Mouse (Mus musculus) limb, embryonic 10.5 days (tissue): ENCODE measurements at regions not wholly inside any gene's neighbourhood (a gene's known extent, or its start where the extent isn't known, plus 50 kb on each side); places are given as distances from the start of the nearest gene placed in this dataset.
A peak's percentile ranks its signal among the peaks of the same experiment; 100 is the strongest.
"Not testable (repeated sequence)": the region's sequence is repeated elsewhere in the genome, so short reads cannot be mapped to it uniquely, and the experiment has no call there.

Experiments
- DNase-seq: peaks from one replicate; pipeline ENCODE4 v3.0.0-alpha.2; 2017; ENCODE audit warnings: low spot score
- H3K27ac ChIP-seq: fragments of 300-500 bp; sonication (generic); 2 replicates; pipeline ENCODE4 v1.5.1; 2016; ENCODE audit warnings: mild to moderate bottlenecking
- H3K27me3 ChIP-seq: fragments of 300-500 bp; sonication (generic); 2 replicates; pipeline ENCODE4 v1.6.1; 2016; ENCODE audit warnings: low read depth, mild to moderate bottlenecking; ENCODE audit not compliant: poor library complexity, severe bottlenecking
- H3K36me3 ChIP-seq: fragments of 300-500 bp; sonication (generic); 2 replicates; pipeline ENCODE4 v1.6.1; 2016; ENCODE audit warnings: mild to moderate bottlenecking, moderate library complexity
- H3K4me1 ChIP-seq: fragments of 300-500 bp; sonication (generic); 2 replicates; pipeline ENCODE4 v1.6.1; 2016
- H3K4me3 ChIP-seq: fragments of 300-500 bp; sonication (generic); 2 replicates; pipeline ENCODE4 v1.5.1; 2016; ENCODE audit warnings: mild to moderate bottlenecking, moderate library complexity
- H3K9me3 ChIP-seq: fragments of 300-500 bp; sonication (generic); replicated peaks from 2 replicates; pipeline ENCODE4 v1.6.1; 2016; ENCODE audit warnings: mild to moderate bottlenecking
- WGBS: fragments of 180-500 bp; shearing (Covaris S2); methylation state at CpG from one replicate; pipeline ENCODE4 v1.1.7; 2016; 5-methylcytosine and 5-hydroxymethylcytosine counted together

GRCm38 (mm10) chr15:41984267-41984666 is 1850.1 kb downstream of the 9330182O14Rik start:
- DNase-seq, result no peak
- Histone ChIP-seq H3K4me1 (peaks cover 15% of the 10 kb centered on the region), H3K4me3 (no peak overlapping the region), H3K36me3 (no peaks in the 10 kb centered on the region), H3K9me3 (no peaks in the 10 kb centered on the region), H3K27me3 (no peaks in the 10 kb centered on the region), H3K27ac (peak overlapping the region; percentile 58)
- 67% methylated on average over 4 of the region's 4 CpGs for WGBS

- DNase-seq, result no peak
- WGBS, result 90% methylated on average over 3 of the region's 3 CpGs
- Histone ChIP-seq H3K4me3 (no peak overlapping the region), H3K27me3 (no peaks in the 10 kb centered on the region), H3K4me1 (peaks cover 15% of the 10 kb centered on the region), H3K27ac (no peak overlapping the region), H3K36me3 (no peaks in the 10 kb centered on the region), H3K9me3 (no peaks in the 10 kb centered on the region)
Measured at GRCm38 (mm10) chr15:41986264-41986663, 1852.1 kb downstream of the 9330182O14Rik start.

- DNase-seq, result no peak
- peaks cover 3% of the 10 kb centered on the region for H3K4me1 ChIP-seq
- H3K36me3 ChIP-seq, result no peaks in the 10 kb centered on the region
- WGBS, result 74% methylated on average over 2 of the region's 2 CpGs
- no peak overlapping the region for H3K4me3 ChIP-seq
- H3K27me3 ChIP-seq, result no peaks in the 10 kb centered on the region
- H3K9me3 ChIP-seq, result no peaks in the 10 kb centered on the region
- H3K27ac ChIP-seq, result no peak overlapping the region
Measured at GRCm38 (mm10) chr15:41989065-41989464, 1854.9 kb downstream of the 9330182O14Rik start.

- Histone ChIP-seq H3K36me3 (no peaks in the 10 kb centered on the region), H3K27me3 (no peaks in the 10 kb centered on the region), H3K4me3 (no peak overlapping the region), H3K9me3 (no peaks in the 10 kb centered on the region), H3K4me1 (no peaks in the 10 kb centered on the region), H3K27ac (no peak overlapping the region)
- DNase-seq, result no peak
Measured at GRCm38 (mm10) chr15:41991816-41992215, 1857.7 kb downstream of the 9330182O14Rik start.

GRCm38 (mm10) chr15:42032286-42032685 is 1898.1 kb downstream of the 9330182O14Rik start:
- H3K4me1 ChIP-seq, H3K9me3 ChIP-seq, H3K27ac ChIP-seq, DNase-seq, H3K4me3 ChIP-seq, H3K36me3 ChIP-seq, H3K27me3 ChIP-seq: not testable (repeated sequence)
- 95% methylated on average over 12 of the region's 12 CpGs for WGBS

GRCm38 (mm10) chr15:42047088-42047976 is 1913.2 kb downstream of the 9330182O14Rik start:
- H3K4me1 ChIP-seq, result no peaks in the 10 kb centered on the region
- 79% methylated on average over 4 of the region's 4 CpGs for WGBS
- H3K36me3 ChIP-seq, result no peaks in the 10 kb centered on the region
- H3K27ac ChIP-seq, result no peak overlapping the region
- DNase-seq, result no peak
- no peaks in the 10 kb centered on the region for H3K9me3 ChIP-seq
- no peaks in the 10 kb centered on the region for H3K27me3 ChIP-seq
- H3K4me3 ChIP-seq, result no peak overlapping the region

GRCm38 (mm10) chr15:42056772-42057171 is 1922.6 kb downstream of the 9330182O14Rik start:
- peak; percentile 49 for DNase-seq
- Histone ChIP-seq H3K36me3 (no peaks in the 10 kb centered on the region), H3K4me1 (peaks cover 7% of the 10 kb centered on the region; the same call in 1 of the 2 replicates), H3K9me3 (no peaks in the 10 kb centered on the region), H3K4me3 (no peak overlapping the region), H3K27me3 (no peaks in the 10 kb centered on the region), H3K27ac (no peak overlapping the region)
- whole genome bisulfite sequencing, result 41% methylated on average over 3 of the region's 3 CpGs

- no peaks in the 10 kb centered on the region for H3K36me3 ChIP-seq
- H3K4me1 ChIP-seq, result no peaks in the 10 kb centered on the region; the same call in 1 of the 2 replicates
- 88% methylated on average over 5 of the region's 5 CpGs for WGBS
- H3K27ac ChIP-seq, result no peak overlapping the region
- no peak for DNase-seq
- H3K27me3 ChIP-seq, result no peaks in the 10 kb centered on the region
- no peak overlapping the region for H3K4me3 ChIP-seq
- H3K9me3 ChIP-seq, result no peaks in the 10 kb centered on the region
Measured at GRCm38 (mm10) chr15:42068207-42068831, 1934.2 kb downstream of the 9330182O14Rik start.

- no peak for DNase-seq
- WGBS, result 81% methylated on average over 3 of the region's 3 CpGs
Measured at GRCm38 (mm10) chr15:42069072-42069471, 1934.9 kb downstream of the 9330182O14Rik start.

GRCm38 (mm10) chr15:42073486-42073885 is 1939.3 kb downstream of the 9330182O14Rik start:
- no peak for DNase-seq
- Histone ChIP-seq H3K27ac (no peak overlapping the region), H3K36me3 (no peaks in the 10 kb centered on the region), H3K27me3 (no peaks in the 10 kb centered on the region), H3K4me1 (no peaks in the 10 kb centered on the region; the same call in 1 of the 2 replicates), H3K4me3 (no peak overlapping the region), H3K9me3 (no peaks in the 10 kb centered on the region)

More at GRCm38 (mm10) chr15:42069072-42069471, 1934.9 kb downstream of the 9330182O14Rik start:
- no peak overlapping the region for H3K4me3 ChIP-seq
- no peaks in the 10 kb centered on the region for H3K27me3 ChIP-seq
- H3K4me1 ChIP-seq, result no peaks in the 10 kb centered on the region; the same call in 1 of the 2 replicates
- H3K36me3 ChIP-seq, result no peaks in the 10 kb centered on the region
- H3K27ac ChIP-seq, result no peak overlapping the region
- H3K9me3 ChIP-seq, result no peaks in the 10 kb centered on the region

- WGBS, result 79% methylated on average over 2 of the region's 2 CpGs
- H3K4me3 ChIP-seq, result no peak overlapping the region
- H3K27me3 ChIP-seq, result no peaks in the 10 kb centered on the region
- no peaks in the 10 kb centered on the region for H3K36me3 ChIP-seq
- no peaks in the 10 kb centered on the region for H3K4me1 ChIP-seq
- no peaks in the 10 kb centered on the region for H3K9me3 ChIP-seq
- H3K27ac ChIP-seq, result no peak overlapping the region
- no peak for DNase-seq
Measured at GRCm38 (mm10) chr15:42082436-42082835, 1948.3 kb downstream of the 9330182O14Rik start.

GRCm38 (mm10) chr15:42100730-42101129 is 1966.6 kb downstream of the 9330182O14Rik start:
- 47% methylated on average over 2 of the region's 2 CpGs for WGBS

GRCm38 (mm10) chr15:42104816-42105215 is 1970.7 kb downstream of the 9330182O14Rik start:
- no peak overlapping the region for H3K4me3 ChIP-seq
- H3K9me3 ChIP-seq, result no peaks in the 10 kb centered on the region
- DNase-seq, result no peak
- H3K27me3 ChIP-seq, result no peaks in the 10 kb centered on the region
- H3K4me1 ChIP-seq, result peaks cover 24% of the 10 kb centered on the region
- H3K27ac ChIP-seq, result peak overlapping the region; percentile 53; the same call in 1 of the 2 replicates
- 15% methylated on average over 2 of the region's 2 CpGs for WGBS
- H3K36me3 ChIP-seq, result no peaks in the 10 kb centered on the region

More at GRCm38 (mm10) chr15:42100730-42101129, 1966.6 kb downstream of the 9330182O14Rik start:
- Histone ChIP-seq H3K9me3 (no peaks in the 10 kb centered on the region), H3K4me3 (no peak overlapping the region), H3K27ac (no peak overlapping the region), H3K36me3 (no peaks in the 10 kb centered on the region), H3K4me1 (peaks cover 12% of the 10 kb centered on the region; the same call in 1 of the 2 replicates), H3K27me3 (no peaks in the 10 kb centered on the region)
- no peak for DNase-seq
